Mouse (Mus musculus): ENCODE results near the gene Nxpe2. TPM values are rescaled to one million over a fixed set of nuclear protein-coding genes. Genes with fewer than 3 reads are reported as not detected.

Nxpe2 gene
- polyA plus RNA-seq, 1 experiment from 2014 or later, result 1.0 TPM

DNA sequence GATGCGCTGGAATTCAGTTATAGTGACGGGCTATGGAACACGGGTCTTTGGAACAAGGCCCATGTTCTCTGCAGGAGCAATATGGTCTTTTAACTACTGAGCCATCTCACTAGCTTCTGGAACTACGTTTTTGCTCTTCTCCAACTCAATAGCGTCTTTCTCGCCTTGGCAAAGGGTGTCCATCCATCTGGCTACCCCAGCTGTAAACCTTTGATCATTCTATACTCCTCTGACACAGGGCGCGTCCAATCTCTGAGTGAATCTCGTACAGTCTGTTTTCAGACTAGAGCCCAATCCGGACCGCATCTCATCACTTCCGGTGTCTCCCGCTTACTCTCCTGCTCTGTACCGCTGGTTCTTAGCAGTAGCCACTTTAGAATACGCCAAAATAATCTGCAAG lies 76.4 kb downstream of the Nxpe2 start:
- ATAC-seq (ENCODE audit: low read depth) (no peak), DNase-seq (ENCODE audit: low spot score) (no peak)
- 91% methylated on average over 15 of the region's 15 CpGs for WGBS
- H3K4me1 ChIP-seq (ENCODE audit: control insufficient read depth, insufficient read depth, low read length), result no peaks in the 10 kb centered on the region
- no peak overlapping the region for H3K4me2 ChIP-seq (ENCODE audit: low read depth, low read length)
- H3K9me3 ChIP-seq (ENCODE audit: control insufficient read depth, low read length), result no peaks in the 10 kb centered on the region
- H3K9ac ChIP-seq (ENCODE audit: low read depth, low read length), result no peak overlapping the region
- no peaks in the 10 kb centered on the region for H3K36me3 ChIP-seq (ENCODE audit: control insufficient read depth, insufficient read depth, low read length)
- no peak overlapping the region for H3K4me3 ChIP-seq (ENCODE audit: low read depth, low read length)
- H3K27ac ChIP-seq (replicated peaks; ENCODE audit: low read depth, low read length), result no peak overlapping the region
- H3K27me3 ChIP-seq (replicated peaks; ENCODE audit: control insufficient read depth, insufficient read depth, low read length), result no peaks in the 10 kb centered on the region

Other genes with a start within 250 kb of the Nxpe2 start
- gene Nxpe4, start 191.4 kb downstream of the Nxpe2 start, polyA plus RNA-seq (2014; fragmentation: Nextera tagmentation; extraction: Ambion mirVana), result 7.4 and 8.1 TPM in 2 replicates
- 110 and 114 TPM in 2 replicates for gene Rexo2, start 127.2 kb upstream of the Nxpe2 start, polyA plus RNA-seq (2014; fragmentation: Nextera tagmentation; extraction: Ambion mirVana)
- gene Rbm7, start 141.8 kb upstream of the Nxpe2 start, polyA plus RNA-seq (2014; fragmentation: Nextera tagmentation; extraction: Ambion mirVana), result 107 and 109 TPM in 2 replicates
- gene Gm5617, start 142.0 kb upstream of the Nxpe2 start, polyA plus RNA-seq (2014; fragmentation: Nextera tagmentation; extraction: Ambion mirVana), result 31.5 and 37.9 TPM in 2 replicates

Measured in embryonic facial prominence, embryonic 14.5 days (tissue).